Mouse (Mus musculus): ENCODE data around the gene Tmprss6. TPM values are rescaled to one million over a fixed set of nuclear protein-coding genes. Genes with fewer than 3 reads are reported as not detected.
A peak's percentile ranks its signal among the peaks of the same experiment; 100 is the strongest.

The Tmprss6 gene
- polyA plus RNA-seq, 1 experiment = not detected

DNA sequence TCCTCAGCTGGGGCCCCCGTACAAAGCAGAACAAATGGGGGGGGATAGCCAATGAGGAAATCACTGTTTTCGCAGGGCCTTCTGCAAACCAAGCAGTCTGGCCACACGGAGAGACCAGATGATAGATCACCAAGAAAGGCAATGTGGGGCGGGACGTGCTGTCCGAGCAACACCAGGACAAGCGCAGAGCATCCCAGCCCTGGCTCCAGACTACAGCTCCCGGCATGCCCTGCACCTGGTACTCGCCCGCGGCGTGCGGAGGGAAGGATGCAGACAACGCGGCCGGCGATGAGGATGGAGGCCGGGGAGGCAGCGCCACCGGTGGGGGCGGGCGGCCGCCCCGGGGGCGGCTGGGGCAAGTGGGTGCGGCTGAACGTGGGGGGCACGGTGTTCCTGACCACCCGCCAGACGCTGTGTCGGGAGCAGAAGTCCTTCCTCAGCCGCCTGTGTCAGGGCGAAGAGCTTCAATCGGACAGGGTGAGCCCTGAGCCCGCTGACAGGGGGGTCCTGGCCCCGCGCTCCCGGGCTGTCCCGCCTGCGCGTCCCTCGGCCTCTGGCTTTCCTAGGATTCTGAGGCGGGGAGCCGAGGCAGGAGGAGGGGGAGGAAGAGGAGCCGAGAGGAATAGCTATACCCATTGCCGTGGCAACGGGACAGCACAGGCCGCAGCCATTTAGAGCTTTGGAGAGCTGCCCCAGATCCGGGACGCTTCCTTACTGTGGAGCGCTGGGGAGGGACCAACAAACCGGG, 39.9 kb downstream of the Tmprss6 start, which contains the start of gene Kctd17:
Gene Kctd17 (plus strand): TSS at position 174 of the 748 bp plus-strand sequence.
- Histone ChIP-seq H3K4me1 (peaks cover 23% of the 10 kb centered on the region), H3K9me3 (peaks cover 15% of the 10 kb centered on the region), H3K4me3 (replicated peaks) (peak within 1 kb of the TSS; percentile 77), H3K27me3 (replicated peaks) (peaks cover 92% of the 10 kb centered on the region), H3K36me3 (replicated peaks; ENCODE audit: low read length) (no peaks in the 10 kb centered on the region)
- no peak for TF ChIP-seq GATA1 (IDR thresholded peaks at IDR 0.05; ENCODE audit: borderline replicate concordance, low read length)

DNA sequence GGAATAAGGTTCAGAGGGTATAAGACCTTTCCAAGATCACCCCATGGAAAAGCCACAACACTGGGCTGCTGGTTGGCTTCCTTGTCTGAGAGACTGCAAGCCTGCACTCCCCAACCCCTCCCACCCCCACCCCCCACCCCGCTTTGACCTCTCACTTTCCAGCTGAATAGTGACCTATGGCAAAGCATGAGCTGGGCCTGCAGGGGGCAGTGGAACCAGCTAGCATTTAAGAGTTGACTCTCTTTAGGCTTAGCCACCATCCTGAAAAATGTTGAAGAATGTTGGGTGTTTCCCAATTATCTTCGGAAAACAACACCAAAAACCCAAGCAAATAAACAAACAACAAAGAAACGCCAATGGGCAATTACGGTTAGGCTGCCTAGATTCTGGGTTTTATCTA, 43.2 kb downstream of the Tmprss6 start:
- no peak for TF ChIP-seq GATA1 (IDR thresholded peaks at IDR 0.05; ENCODE audit: borderline replicate concordance, low read length)
- TF ChIP-seq FLI1 (IDR thresholded peaks at IDR 0.05; ENCODE audit: low read length) = no peak
- peaks cover 81% of the 10 kb centered on the region for H3K27me3 ChIP-seq (replicated peaks)

GRCm38 (mm10) chr15:78424507-78424906, 43.9 kb downstream of the Tmprss6 start:
- Histone ChIP-seq H3K4me1 (peaks cover 21% of the 10 kb centered on the region), H3K27me3 (replicated peaks) (peaks cover 78% of the 10 kb centered on the region), H3K4me3 (replicated peaks) (no peak overlapping the region), H3K36me3 (replicated peaks; ENCODE audit: low read length) (no peaks in the 10 kb centered on the region), H3K9me3 (peaks cover 26% of the 10 kb centered on the region)
- TF ChIP-seq FLI1 (IDR thresholded peaks at IDR 0.05; ENCODE audit: low read length) (no peak), GATA1 (IDR thresholded peaks at IDR 0.05; ENCODE audit: borderline replicate concordance, low read length) (no peak)

More for the DNA sequence above, 43.2 kb downstream of the Tmprss6 start:
- no peak overlapping the region for H3K4me3 ChIP-seq (replicated peaks)
- peaks cover 25% of the 10 kb centered on the region for H3K4me1 ChIP-seq
- H3K36me3 ChIP-seq (replicated peaks; ENCODE audit: low read length) = no peaks in the 10 kb centered on the region
- H3K9me3 ChIP-seq = peaks cover 26% of the 10 kb centered on the region

GRCm38 (mm10) chr15:78422046-78422956, 46.1 kb downstream of the Tmprss6 start:
- TF ChIP-seq FLI1 (IDR thresholded peaks at IDR 0.05; ENCODE audit: low read length) = no peak
- TF ChIP-seq GATA1 (IDR thresholded peaks at IDR 0.05; ENCODE audit: borderline replicate concordance, low read length) = no peak
- Histone ChIP-seq H3K9me3 (peaks cover 19% of the 10 kb centered on the region), H3K4me1 (peaks cover 4% of the 10 kb centered on the region), H3K4me3 (replicated peaks) (no peak overlapping the region), H3K27me3 (replicated peaks) (peaks cover 66% of the 10 kb centered on the region), H3K36me3 (replicated peaks; ENCODE audit: low read length) (no peaks in the 10 kb centered on the region)

- TF ChIP-seq FLI1 (IDR thresholded peaks at IDR 0.05; ENCODE audit: low read length) (no peak), GATA1 (IDR thresholded peaks at IDR 0.05; ENCODE audit: borderline replicate concordance, low read length) (no peak)
- H3K4me3 ChIP-seq (replicated peaks) = no peak overlapping the region
- H3K27me3 ChIP-seq (replicated peaks) = peaks cover 61% of the 10 kb centered on the region
- H3K36me3 ChIP-seq (replicated peaks; ENCODE audit: low read length) = no peaks in the 10 kb centered on the region
- H3K4me1 ChIP-seq = peaks cover 4% of the 10 kb centered on the region
- H3K9me3 ChIP-seq = peaks cover 11% of the 10 kb centered on the region
Measured at GRCm38 (mm10) chr15:78420395-78420794, 48.0 kb downstream of the Tmprss6 start.

DNA sequence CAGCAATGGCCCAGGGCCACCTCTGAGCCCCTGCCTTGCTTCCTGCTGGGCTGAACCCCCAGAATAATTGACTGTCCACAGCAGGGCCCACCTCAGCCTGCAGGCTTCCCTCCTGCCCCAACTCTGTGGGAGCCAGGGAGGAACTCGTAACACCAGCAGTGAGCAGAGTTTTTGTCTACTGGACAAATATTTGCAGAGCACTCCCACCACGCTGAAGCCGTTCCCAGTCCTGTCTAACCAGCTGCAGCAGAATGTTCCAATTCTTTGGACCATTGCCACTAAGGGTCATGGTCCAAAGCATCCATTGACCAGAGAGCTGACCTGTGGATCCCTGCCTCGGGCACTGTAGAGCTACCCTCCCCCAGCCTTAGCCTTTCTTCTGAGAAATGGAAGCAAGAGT, 51.5 kb downstream of the Tmprss6 start:
- H3K36me3 ChIP-seq (replicated peaks; ENCODE audit: low read length) = peaks cover 23% of the 10 kb centered on the region
- peaks cover 24% of the 10 kb centered on the region for H3K4me1 ChIP-seq
- H3K27me3 ChIP-seq (replicated peaks) = peaks cover 47% of the 10 kb centered on the region
- H3K4me3 ChIP-seq (replicated peaks) = no peak overlapping the region
- TF ChIP-seq FLI1 (IDR thresholded peaks at IDR 0.05; ENCODE audit: low read length) = no peak
- H3K9me3 ChIP-seq = no peaks in the 10 kb centered on the region

GRCm38 (mm10) chr15:78414157-78414556, 54.3 kb downstream of the Tmprss6 start:
- peaks cover 46% of the 10 kb centered on the region for H3K36me3 ChIP-seq (replicated peaks; ENCODE audit: low read length)
- H3K27me3 ChIP-seq (replicated peaks) = peaks cover 37% of the 10 kb centered on the region
- H3K4me1 ChIP-seq = peaks cover 37% of the 10 kb centered on the region
- no peaks in the 10 kb centered on the region for H3K9me3 ChIP-seq
- TF ChIP-seq GATA1 (IDR thresholded peaks at IDR 0.05; ENCODE audit: borderline replicate concordance, low read length) (no peak), FLI1 (IDR thresholded peaks at IDR 0.05; ENCODE audit: low read length) (no peak)
- no peak overlapping the region for H3K4me3 ChIP-seq (replicated peaks)

- no peaks in the 10 kb centered on the region for H3K9me3 ChIP-seq
Measured at GRCm38 (mm10) chr15:78413719-78414117, 54.7 kb downstream of the Tmprss6 start.

DNA sequence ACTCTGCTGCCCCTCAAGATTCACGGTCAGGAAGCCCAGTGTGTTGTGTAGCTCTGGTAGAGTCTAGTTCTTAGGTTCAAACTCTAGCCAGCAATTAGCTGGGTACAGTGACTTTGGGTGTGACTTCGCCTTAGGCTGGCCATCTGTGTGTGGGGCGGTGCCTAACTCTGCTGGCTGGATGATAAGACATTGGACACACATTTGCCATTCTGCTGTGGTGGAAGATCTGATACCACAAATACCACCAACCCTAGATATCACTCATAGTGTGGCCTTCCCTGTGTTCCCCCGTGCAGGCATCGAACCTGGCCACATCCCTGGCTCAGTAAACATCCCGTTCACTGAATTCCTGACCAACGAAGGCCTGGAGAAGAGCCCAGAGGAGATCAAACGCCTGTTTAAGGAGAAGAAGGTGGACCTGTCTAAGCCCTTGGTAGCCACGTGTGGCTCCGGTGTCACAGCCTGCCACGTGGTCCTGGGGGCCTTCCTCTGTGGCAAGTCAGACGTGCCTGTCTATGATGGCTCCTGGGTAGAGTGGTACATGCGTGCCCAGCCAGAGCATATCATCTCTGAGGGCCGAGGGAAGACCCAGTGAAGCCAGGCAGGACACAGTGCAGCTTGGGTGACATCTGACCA, 55.2 kb downstream of the Tmprss6 start:
- Histone ChIP-seq H3K27me3 (replicated peaks) (peaks cover 32% of the 10 kb centered on the region), H3K36me3 (replicated peaks; ENCODE audit: low read length) (peaks cover 46% of the 10 kb centered on the region), H3K9me3 (no peaks in the 10 kb centered on the region), H3K4me3 (replicated peaks) (peak overlapping the region; percentile 0), H3K4me1 (peaks cover 38% of the 10 kb centered on the region)
- TF ChIP-seq FLI1 (IDR thresholded peaks at IDR 0.05; ENCODE audit: low read length) (no peak), GATA1 (IDR thresholded peaks at IDR 0.05; ENCODE audit: borderline replicate concordance, low read length) (no peak)

More at GRCm38 (mm10) chr15:78413719-78414117, 54.7 kb downstream of the Tmprss6 start:
- Histone ChIP-seq H3K4me3 (replicated peaks) (no peak overlapping the region), H3K27me3 (replicated peaks) (peaks cover 33% of the 10 kb centered on the region), H3K4me1 (peaks cover 37% of the 10 kb centered on the region), H3K36me3 (replicated peaks; ENCODE audit: low read length) (peaks cover 46% of the 10 kb centered on the region)
- TF ChIP-seq GATA1 (IDR thresholded peaks at IDR 0.05; ENCODE audit: borderline replicate concordance, low read length) (no peak), FLI1 (IDR thresholded peaks at IDR 0.05; ENCODE audit: low read length) (no peak)
